Mouse (Mus musculus) A20 (cell line): ENCODE data around the gene Med20.
"Not testable (repeated sequence)": the region's sequence is repeated elsewhere in the genome, so short reads cannot be mapped to it uniquely, and the experiment has no call there.

ENCODE experiments used
- DNase-seq: peaks from one replicate; pipeline ENCODE4 v3.0.0-alpha.2; 2011; ENCODE audit warnings: low read depth, low spot score

Med20 gene

GRCm38 (mm10) chr17:47627791-47628190 is 16.4 kb downstream of the Med20 start:
- DNase-seq: peak; percentile 49

GRCm38 (mm10) chr17:47628851-47629676 is 17.7 kb downstream of the Med20 start:
- peak; percentile 99 for DNase-seq

GRCm38 (mm10) chr17:47629717-47630677 is 18.6 kb downstream of the Med20 start:
- DNase-seq: peak; percentile 61

GRCm38 (mm10) chr17:47630678-47631065 is 19.3 kb downstream of the Med20 start, which contains the start of gene Usp49:
Gene Usp49, plus strand, starts transcription at chr17:47630690.
- peak; percentile 14 for DNase-seq

GRCm38 (mm10) chr17:47632181-47632840 is 20.9 kb downstream of the Med20 start:
- DNase-seq: no peak

GRCm38 (mm10) chr17:47633999-47634770 is 22.8 kb downstream of the Med20 start:
- no peak for DNase-seq

- DNase-seq: peak; percentile 53
Observed at GRCm38 (mm10) chr17:47642992-47643391, 31.6 kb downstream of the Med20 start.

- DNase-seq: peak; percentile 89
Observed at GRCm38 (mm10) chr17:47646683-47647082, 35.3 kb downstream of the Med20 start.

GRCm38 (mm10) chr17:47648966-47649365 is 37.6 kb downstream of the Med20 start:
- no peak for DNase-seq

- DNase-seq: no peak
Observed at GRCm38 (mm10) chr17:47651953-47652352, 40.6 kb downstream of the Med20 start.

GRCm38 (mm10) chr17:47654346-47654745 is 43.0 kb downstream of the Med20 start:
- DNase-seq: not testable (repeated sequence)

- DNase-seq: no peak
Observed at GRCm38 (mm10) chr17:47655697-47656096, 44.3 kb downstream of the Med20 start.

GRCm38 (mm10) chr17:47657901-47658300 is 46.5 kb downstream of the Med20 start:
- no peak for DNase-seq

GRCm38 (mm10) chr17:47658741-47659243 is 47.4 kb downstream of the Med20 start:
- no peak for DNase-seq

- no peak for DNase-seq
Observed at GRCm38 (mm10) chr17:47663009-47663713, 51.8 kb downstream of the Med20 start.

GRCm38 (mm10) chr17:47664474-47664873 is 53.1 kb downstream of the Med20 start:
- no peak for DNase-seq

GRCm38 (mm10) chr17:47669166-47669565 is 57.8 kb downstream of the Med20 start:
- DNase-seq: no peak

- DNase-seq: no peak
Observed at GRCm38 (mm10) chr17:47671988-47672310, 60.6 kb downstream of the Med20 start.

- no peak for DNase-seq
Observed at GRCm38 (mm10) chr17:47672311-47673111, 61.1 kb downstream of the Med20 start.
